Mouse (Mus musculus) A20 (cell line): ENCODE data around the gene Mab21l2.
A peak's percentile ranks its signal among the peaks of the same experiment; 100 is the strongest.

Experiments
- DNase-seq: peaks from one replicate; pipeline ENCODE4 v3.0.0-alpha.2; 2011; ENCODE audit warnings: low read depth, low spot score

Mab21l2 gene

DNA sequence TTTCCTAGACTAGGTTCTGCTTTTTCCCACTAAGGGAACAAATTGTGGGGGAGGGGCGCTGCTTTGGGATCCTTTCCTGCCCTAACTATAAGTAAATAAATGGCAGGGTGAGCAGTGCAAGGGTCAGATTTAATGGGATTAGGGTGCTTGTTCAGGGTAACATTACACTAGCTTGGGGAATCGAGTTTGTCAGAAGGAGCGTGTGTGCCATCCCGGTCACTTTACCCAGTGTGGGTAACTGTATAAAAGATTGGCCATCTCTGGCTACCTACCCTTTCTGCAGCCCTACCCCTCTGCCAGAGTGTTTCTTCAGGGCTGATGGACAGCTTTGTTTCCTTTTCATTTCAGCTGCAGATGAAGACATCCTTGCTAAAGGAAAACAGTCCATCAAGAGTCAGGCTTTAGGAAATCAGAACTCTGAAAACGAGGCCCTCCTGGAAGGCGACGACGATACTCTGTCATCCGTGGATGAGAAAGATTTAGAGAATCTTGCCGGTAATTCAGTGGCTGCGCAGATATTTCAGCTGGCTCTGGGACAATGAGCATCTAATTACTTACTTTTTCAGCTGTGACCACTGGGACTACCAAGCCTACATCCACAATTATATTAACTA lies 8.8 kb downstream of the Mab21l2 start:
- no peak for DNase-seq

DNA sequence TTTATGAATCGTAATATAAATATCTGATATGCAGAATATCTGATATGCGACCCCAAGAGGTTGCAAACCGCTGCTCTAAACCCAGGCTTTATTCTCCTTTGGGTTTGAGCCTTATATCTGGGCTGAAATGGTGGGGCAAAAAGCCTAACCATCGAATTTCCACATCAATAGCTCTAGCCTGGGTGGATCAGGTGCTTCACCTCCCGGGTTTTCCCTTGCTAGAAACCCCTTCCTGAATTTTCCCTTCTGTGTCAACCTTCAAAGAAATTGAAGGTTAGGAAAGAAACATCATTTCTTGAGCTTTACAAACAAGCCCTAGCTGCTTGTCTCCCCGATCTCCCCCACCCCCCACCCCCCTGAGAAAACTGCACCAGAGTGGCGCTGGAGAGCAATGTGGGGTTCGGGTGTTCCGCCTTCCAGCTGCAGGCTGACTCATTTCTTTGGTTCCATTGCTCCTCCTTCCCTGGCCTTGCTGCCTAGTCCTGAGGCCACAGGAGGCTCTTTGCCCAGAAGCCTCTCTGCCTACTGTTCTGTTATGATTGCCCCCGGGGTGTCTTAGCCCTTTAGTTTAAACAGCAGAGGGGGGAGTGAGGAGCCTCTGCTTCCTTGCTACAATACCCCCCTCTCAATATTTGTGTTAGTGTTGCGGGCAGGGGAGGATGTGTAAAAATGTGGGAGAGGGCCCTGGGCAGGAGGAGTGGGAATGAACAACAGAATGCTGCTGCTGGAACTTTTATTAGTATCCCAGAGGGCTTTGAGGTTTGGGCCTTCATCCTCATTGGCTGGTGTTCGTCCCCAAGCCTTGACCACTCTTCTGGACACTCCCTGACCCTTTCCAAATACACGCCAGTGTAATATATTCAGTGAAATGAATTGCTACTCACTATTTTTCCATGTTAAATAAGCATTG lies 9.5 kb downstream of the Mab21l2 start:
- no peak for DNase-seq

DNA sequence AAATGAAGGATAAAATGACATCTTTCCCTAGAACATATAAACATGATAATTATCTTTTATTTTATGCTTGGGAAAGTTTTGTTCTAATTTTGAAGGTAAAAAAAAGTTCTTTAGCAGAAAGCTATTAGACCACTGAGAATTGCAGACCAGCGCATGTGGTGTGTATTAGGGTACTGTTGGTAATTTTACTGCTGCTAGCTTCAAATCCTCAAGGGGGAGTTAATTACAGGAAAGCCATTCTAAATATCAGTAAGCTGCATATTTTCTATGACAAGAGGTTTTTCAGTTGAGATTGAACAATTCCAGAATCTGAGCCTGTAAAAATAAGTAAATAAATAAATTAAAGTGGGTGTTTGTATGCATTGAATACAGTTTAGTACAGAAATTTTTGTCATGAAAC lies 11.7 kb downstream of the Mab21l2 start:
- no peak for DNase-seq

DNA sequence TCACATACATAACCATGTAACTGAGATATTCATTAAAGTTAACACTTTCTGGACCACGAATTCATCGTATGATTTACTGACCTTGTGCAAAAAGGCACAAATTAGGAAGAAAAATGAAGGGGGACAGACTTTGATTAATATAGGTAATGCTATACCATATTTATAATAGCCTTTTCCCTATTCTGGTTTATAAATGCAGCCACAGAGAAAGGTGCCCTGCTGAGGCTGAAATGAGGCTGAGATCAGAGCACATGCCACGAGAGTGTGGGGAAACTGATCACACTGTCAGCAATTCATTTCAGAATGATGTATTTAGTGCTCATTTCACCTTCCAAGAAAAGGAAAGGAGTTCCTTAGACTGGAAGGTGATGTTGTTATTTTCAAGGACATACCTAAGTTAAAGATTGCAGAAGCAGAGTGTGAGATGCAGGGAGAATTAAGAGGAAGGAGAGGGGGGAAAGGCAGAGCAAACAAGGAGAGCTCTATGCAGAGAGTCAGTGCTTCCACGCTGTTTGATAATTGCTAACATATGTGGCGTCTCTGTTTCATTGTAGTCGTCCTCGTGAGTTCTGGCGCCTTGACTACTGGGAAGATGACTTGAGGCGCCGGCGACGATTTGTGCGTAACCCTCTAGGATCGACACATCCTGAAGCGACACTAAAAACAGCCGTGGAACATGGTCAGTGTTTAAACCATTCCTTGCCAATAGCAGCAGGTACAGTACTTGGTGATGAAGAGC lies 16.7 kb downstream of the Mab21l2 start:
- DNase-seq, result no peak

DNA sequence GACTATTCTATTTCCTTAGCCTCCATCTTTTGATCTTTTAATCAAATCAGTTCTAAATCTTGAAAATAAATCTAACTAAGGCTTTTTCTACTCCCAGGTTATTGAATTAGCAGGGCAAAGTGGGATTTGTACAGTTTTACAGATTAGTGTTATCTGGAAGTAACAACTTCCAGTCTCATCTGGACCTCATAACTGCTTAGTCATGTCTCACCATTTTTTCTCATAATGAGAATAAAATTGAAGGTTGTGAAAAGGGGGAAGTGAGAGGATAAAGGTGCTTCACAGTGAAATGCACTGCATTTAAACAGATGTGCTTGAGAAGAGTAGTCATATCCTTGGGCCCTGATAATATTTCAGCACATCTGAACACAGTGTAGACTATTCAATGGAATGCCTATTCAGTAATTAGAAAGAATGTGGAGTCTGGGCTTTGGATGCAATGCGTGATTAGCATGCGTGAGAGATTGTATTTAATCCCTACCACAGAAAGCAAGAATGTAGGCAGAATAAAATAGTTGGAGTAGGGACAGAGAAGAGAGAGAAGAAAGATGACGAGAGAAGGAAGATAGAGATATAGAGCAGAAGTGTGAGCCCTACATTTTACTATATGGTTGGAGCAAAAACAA lies 25.4 kb downstream of the Mab21l2 start:
- DNase-seq, result peak; percentile 71

DNA sequence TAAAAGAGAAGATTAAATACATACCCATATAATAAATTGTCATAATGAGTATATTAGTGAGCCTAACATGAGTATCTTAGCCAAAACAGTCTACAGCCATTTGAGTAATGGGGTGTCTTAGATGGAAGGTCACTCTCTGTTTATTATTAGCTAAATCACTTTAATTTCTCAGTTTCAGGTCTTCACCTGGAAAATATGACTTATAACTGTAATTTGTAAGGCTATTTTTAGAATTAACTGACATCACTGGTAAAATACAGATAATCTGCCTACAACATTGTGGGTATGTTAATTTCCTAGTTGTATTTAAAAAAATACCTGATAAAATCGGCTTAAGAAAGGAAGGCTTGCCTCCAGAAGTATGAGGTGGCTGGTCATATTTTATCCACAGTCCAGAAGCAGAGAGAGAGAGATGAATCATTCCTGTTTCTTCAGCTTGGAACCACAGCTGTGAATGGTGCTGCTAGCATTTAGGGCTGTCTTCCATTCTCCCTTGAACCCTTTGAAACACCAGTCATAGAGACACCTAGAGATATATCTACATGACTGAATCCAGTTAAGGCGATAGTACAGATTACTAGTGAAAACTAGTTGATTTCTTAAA lies 29.8 kb downstream of the Mab21l2 start:
- peak; percentile 5 for DNase-seq

DNA sequence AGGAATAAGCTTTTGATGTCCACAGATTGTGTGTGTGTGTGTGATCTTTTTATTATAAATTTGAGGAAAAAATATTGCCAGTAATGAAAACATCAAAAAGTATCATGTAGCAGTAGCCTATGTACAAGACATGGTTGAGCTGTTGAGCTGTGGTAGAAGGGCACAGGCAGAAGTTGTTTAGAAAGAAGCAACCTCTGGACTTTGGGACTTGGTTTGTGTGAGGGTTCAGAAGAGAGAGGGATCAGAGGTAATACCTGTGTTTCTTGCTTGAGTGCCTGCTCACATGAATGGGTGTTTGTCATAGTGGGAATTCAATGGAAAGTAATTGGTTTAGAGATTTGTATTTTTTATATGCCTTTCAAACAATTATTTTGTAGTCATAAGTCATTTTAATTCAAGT lies 47.8 kb downstream of the Mab21l2 start:
- DNase-seq, result no peak
